ENCODE assay signal across 9 mouse cellular contexts in genomic region chr2:166412031-166412858, GRCm38 (mm10).
DNase-seq lines count a peak whose midpoint lies in the region; ATAC-seq lines count a peak whose summit lies in the region.
"Had no signal": no experiment of that assay in that cellular context is flagged by ENCODE, and none has a peak within 500 bp of the region (broad histone marks: within the 10 kb centered on the region; RNA-seq: fewer than 3 reads in every experiment).

No protein-coding gene starts in this region.

- 47% methylated on average over 17 of the region's 17 CpGs for WGBS in embryonic facial prominence, embryonic 13.5 days
- 14% methylated on average over 17 of the region's 17 CpGs for WGBS in hindbrain, embryonic 13.5 days
- WGBS in midbrain, embryonic 14.5 days: 21% methylated on average over 17 of the region's 17 CpGs

- no peak for ATAC-seq in embryonic facial prominence, embryonic 13.5 days (ENCODE audit: insufficient number of reproducible peaks, insufficient read depth, low FRiP score, low TSS enrichment, low read depth)
- ATAC-seq in hindbrain, embryonic 13.5 days (ENCODE audit: low FRiP score): peak; percentile 44
- ATAC-seq in midbrain, embryonic 14.5 days (ENCODE audit: low FRiP score, low TSS enrichment): no peak
- no peak for ATAC-seq in activated CD4-positive, CD25-positive, alpha-beta regulatory T cell, adult 4 months
- ATAC-seq in CD4-positive, CD25-positive, alpha-beta regulatory T cell, adult 4 months: no peak

- peak; percentile 46 for DNase-seq in brain, adult 2 months (ENCODE audit: low read depth, low spot score)
- DNase-seq in midbrain, embryonic 14.5 days: peak; percentile 65
- DNase-seq in adrenal gland, postnatal 14 days: no peak
- DNase-seq: cerebellum, adult 11 months; thymus, postnatal 25 days had no signal

- 0 out of 2 replicates have a peak overlapping the region, but pooled peaks have one; percentile 21 for H3K9ac ChIP-seq in embryonic facial prominence, embryonic 13.5 days
- peak overlapping the region; percentile 43; the same call in 1 of the 2 replicates for H3K9ac ChIP-seq in hindbrain, embryonic 13.5 days
- no peak overlapping the region; the same call in 1 of the 2 replicates for H3K9ac ChIP-seq in midbrain, embryonic 14.5 days (replicated peaks; ENCODE audit: low read length)

- 0 out of 2 replicates have a peak, but pooled peaks cover 6% of the 10 kb centered on the region for H3K9me3 ChIP-seq in embryonic facial prominence, embryonic 13.5 days
- H3K9me3 ChIP-seq in hindbrain, embryonic 13.5 days: no peaks in the 10 kb centered on the region
- no peaks in the 10 kb centered on the region for H3K9me3 ChIP-seq in midbrain, embryonic 14.5 days (ENCODE audit: control insufficient read depth, low read length)

- H3K27me3 ChIP-seq in embryonic facial prominence, embryonic 13.5 days: no peaks in the 10 kb centered on the region
- H3K27me3 ChIP-seq in hindbrain, embryonic 13.5 days: peaks cover 28% of the 10 kb centered on the region; the same call in 1 of the 2 replicates
- H3K27me3 ChIP-seq in midbrain, embryonic 14.5 days (ENCODE audit: control insufficient read depth, insufficient read depth, low read length): no peaks in the 10 kb centered on the region

- no peaks in the 10 kb centered on the region for H3K36me3 ChIP-seq in embryonic facial prominence, embryonic 13.5 days
- no peaks in the 10 kb centered on the region for H3K36me3 ChIP-seq in hindbrain, embryonic 13.5 days
- H3K36me3 ChIP-seq in midbrain, embryonic 14.5 days (ENCODE audit: control insufficient read depth, insufficient read depth, low read length): no peaks in the 10 kb centered on the region

- H3K4me2 ChIP-seq in embryonic facial prominence, embryonic 13.5 days: no peak overlapping the region
- H3K4me2 ChIP-seq in hindbrain, embryonic 13.5 days: 0 out of 2 replicates have a peak overlapping the region, but pooled peaks have one; percentile 10
- peak overlapping the region; percentile 10; the same call in 1 of the 2 replicates for H3K4me2 ChIP-seq in midbrain, embryonic 14.5 days (ENCODE audit: low read length)

- no peak overlapping the region for H3K4me3 ChIP-seq in embryonic facial prominence, embryonic 13.5 days
- H3K4me3 ChIP-seq in hindbrain, embryonic 13.5 days: no peak overlapping the region
- H3K4me3 ChIP-seq in midbrain, embryonic 14.5 days (replicated peaks; ENCODE audit: low read depth, low read length): no peak overlapping the region

- H3K4me1 ChIP-seq in embryonic facial prominence, embryonic 13.5 days: peaks cover 58% of the 10 kb centered on the region
- peaks cover 49% of the 10 kb centered on the region for H3K4me1 ChIP-seq in hindbrain, embryonic 13.5 days (replicated peaks)
- peaks cover 29% of the 10 kb centered on the region for H3K4me1 ChIP-seq in midbrain, embryonic 14.5 days (ENCODE audit: control insufficient read depth, insufficient read depth, low read length)

- peak overlapping the region; percentile 28; the same call in 1 of the 2 replicates for H3K27ac ChIP-seq in embryonic facial prominence, embryonic 13.5 days
- peak overlapping the region; percentile 82 for H3K27ac ChIP-seq in hindbrain, embryonic 13.5 days
- peak overlapping the region; percentile 74 for H3K27ac ChIP-seq in midbrain, embryonic 14.5 days (replicated peaks; ENCODE audit: low read depth, low read length)

Comparison
In these comparisons a context has a peak if more than half of its experiments do, and no peak if none do; other contexts are left out.
1. H3K27ac ChIP-seq: peak in every context shown above with its lines; median percentile 82 in hindbrain, embryonic 13.5 days; 74 in midbrain, embryonic 14.5 days; 28 in embryonic facial prominence, embryonic 13.5 days.